Mouse (Mus musculus) kidney, adult 8-10 months (tissue): ENCODE data around the gene Rpp14.
"Not testable (repeated sequence)": the region's sequence is repeated elsewhere in the genome, so short reads cannot be mapped to it uniquely, and the experiment has no call there.

Experiments
- DNase-seq, 2 experiments: peaks; one replicate each; pipeline ENCODE4 v3.0.0; 2022

The Rpp14 gene

GRCm38 (mm10) chr14:8117371-8117770 is 37.2 kb downstream of the Rpp14 start:
- DNase-seq: no peak

- DNase-seq: no peak
These were observed 39.3 kb downstream of the Rpp14 start for GRCm38 (mm10) chr14:8119454-8119853.

- no peak for DNase-seq
These were observed 39.7 kb downstream of the Rpp14 start for GRCm38 (mm10) chr14:8119904-8120303.

GRCm38 (mm10) chr14:8123141-8123540 is 43.0 kb downstream of the Rpp14 start:
- DNase-seq: no peak

- not testable (repeated sequence) for DNase-seq
These were observed 43.4 kb downstream of the Rpp14 start for GRCm38 (mm10) chr14:8123611-8124010.

- no peak for DNase-seq
These were observed 44.1 kb downstream of the Rpp14 start for GRCm38 (mm10) chr14:8124046-8124881.

- DNase-seq: no peak
These were observed 47.8 kb downstream of the Rpp14 start for GRCm38 (mm10) chr14:8127971-8128370.

- DNase-seq: no peak
These were observed 52.6 kb downstream of the Rpp14 start for GRCm38 (mm10) chr14:8132789-8133188.

GRCm38 (mm10) chr14:8134234-8134633 is 54.1 kb downstream of the Rpp14 start:
- DNase-seq: no peak

- no peak for DNase-seq
These were observed 55.0 kb downstream of the Rpp14 start for GRCm38 (mm10) chr14:8135130-8135529.

- DNase-seq: no peak
These were observed 59.9 kb downstream of the Rpp14 start for GRCm38 (mm10) chr14:8139724-8140710.

GRCm38 (mm10) chr14:8141131-8141530 is 61.0 kb downstream of the Rpp14 start:
- DNase-seq: no peak
